Mouse (Mus musculus) G1E (cell line): ENCODE results near the gene Spic.

Experiments
- CTCF ChIP-seq: IDR thresholded peaks from 2 replicates; pipeline ENCODE4 v1.5.1; 2012; ENCODE audit warnings: low read depth, low read length, inconsistent platforms, mixed read lengths
- GATA1 ChIP-seq: IDR thresholded peaks from 2 replicates; pipeline ENCODE4 v1.6.1; 2012; ENCODE audit warnings: borderline replicate concordance, low read length, inconsistent platforms, mixed read lengths
- GATA2 ChIP-seq: IDR thresholded peaks from 2 replicates; pipeline ENCODE4 v1.6.1; 2012; ENCODE audit warnings: low read depth, low read length, inconsistent platforms, borderline replicate concordance
- TAL1 ChIP-seq: conservative IDR thresholded peaks from 2 replicates; pipeline ENCODE4 v1.6.1; 2012; ENCODE audit warnings: low read depth, low read length, inconsistent platforms, mixed read lengths

DNA sequence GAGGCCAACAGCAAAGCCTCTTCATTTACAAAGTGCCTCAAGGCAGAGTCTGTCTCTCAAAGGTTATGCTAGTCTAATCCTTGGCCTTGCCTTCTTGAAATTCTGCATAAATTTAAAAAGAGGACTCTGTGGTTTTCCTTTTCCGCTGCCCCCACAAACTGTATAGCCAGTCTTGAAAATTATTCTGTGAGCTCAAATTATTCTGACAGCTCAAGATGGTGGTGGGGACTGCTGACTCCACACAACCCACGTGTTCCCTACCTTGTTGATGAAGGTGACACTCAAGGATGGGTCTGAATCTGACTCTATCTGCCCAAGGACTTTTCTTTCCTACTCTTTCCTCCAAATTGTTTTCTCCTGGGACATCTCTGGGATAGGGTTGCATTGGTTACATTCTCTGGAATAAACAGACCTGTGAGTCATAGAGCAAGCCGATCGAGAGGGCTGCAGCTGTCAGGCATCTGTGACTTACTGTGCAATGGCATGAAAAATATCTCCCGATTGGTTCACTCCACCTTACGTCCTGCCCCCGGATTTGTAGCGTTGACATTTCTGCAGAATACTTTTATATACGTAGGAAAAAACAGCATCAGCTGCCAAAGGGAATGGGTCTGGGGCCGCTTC lies 53.4 kb downstream of the Spic start:
- TF ChIP-seq CTCF (no peak), GATA1 (no peak), TAL1 (no peak), GATA2 (no peak)
